Mouse (Mus musculus) megakaryocyte, embryonic 14.5 days (primary cell): ENCODE data around the gene Psenen.

Source experiments
- FLI1 ChIP-seq: IDR thresholded peaks from 2 replicates; pipeline ENCODE4 v1.6.1; 2012; ENCODE audit warnings: low read length, inconsistent platforms, mixed read lengths
- GATA1 ChIP-seq: IDR thresholded peaks from 3 replicates; pipeline ENCODE4 v1.6.1; 2012; ENCODE audit warnings: mixed read lengths, low read length, inconsistent platforms, borderline replicate concordance

DNA sequence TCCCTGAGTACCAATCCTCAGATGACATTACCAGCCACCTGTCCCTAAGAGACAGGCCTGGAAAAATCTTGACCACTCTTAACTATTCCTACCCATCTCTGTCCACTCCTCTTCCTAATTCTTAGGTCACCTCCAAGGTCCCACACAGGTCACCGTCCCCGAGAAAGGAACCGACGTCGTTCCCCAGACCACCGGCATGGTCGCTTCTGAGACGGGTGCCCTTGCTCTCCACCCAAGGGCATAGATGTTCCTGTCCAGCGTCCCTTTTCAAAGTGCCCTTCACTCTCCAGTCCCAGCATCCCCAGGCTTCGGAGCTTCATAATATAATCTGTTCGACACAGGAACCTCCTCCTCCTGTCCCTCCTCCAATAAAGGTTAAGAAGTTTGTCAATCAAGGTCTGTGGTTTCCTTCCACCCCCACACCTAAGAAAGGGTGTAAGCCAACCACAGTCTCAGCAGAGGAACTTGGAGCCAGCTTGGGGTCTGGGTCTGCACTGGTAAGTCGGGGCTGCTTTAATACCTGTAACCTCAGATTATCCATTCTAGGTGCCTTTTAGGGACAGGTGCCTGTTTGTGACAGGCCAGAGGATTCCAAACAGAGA is 1.6 kb upstream of the Psenen start, which contains the start of gene Igflr1:
- TF ChIP-seq GATA1 (no peak), FLI1 (no peak)
